Mouse (Mus musculus) embryo, embryonic 11 days (tissue): ENCODE measurements around the gene Mob3b.
A peak's percentile ranks its signal among the peaks of the same experiment; 100 is the strongest.

ENCODE experiments used
- DNase-seq: peaks from one replicate; pipeline ENCODE4 v3.0.0-alpha.2; 2015

The Mob3b gene

GRCm38 (mm10) chr4:35060401-35060800, 96.9 kb downstream of the Mob3b start:
- no peak for DNase-seq

- DNase-seq, result no peak
These were observed 102.9 kb downstream of the Mob3b start for GRCm38 (mm10) chr4:35054362-35054761.

GRCm38 (mm10) chr4:35052174-35052942, 104.9 kb downstream of the Mob3b start:
- no peak for DNase-seq

- DNase-seq, result no peak
These were observed 106.1 kb downstream of the Mob3b start for GRCm38 (mm10) chr4:35051152-35051551.

- DNase-seq, result peak; percentile 18
These were observed 107.6 kb downstream of the Mob3b start for GRCm38 (mm10) chr4:35049742-35050058.

GRCm38 (mm10) chr4:35049036-35049741, 108.1 kb downstream of the Mob3b start:
- DNase-seq, result peak; percentile 38

GRCm38 (mm10) chr4:35040896-35041295, 116.4 kb downstream of the Mob3b start:
- no peak for DNase-seq

- no peak for DNase-seq
These were observed 117.0 kb downstream of the Mob3b start for GRCm38 (mm10) chr4:35040306-35040705.

- no peak for DNase-seq
These were observed 119.5 kb downstream of the Mob3b start for GRCm38 (mm10) chr4:35037824-35038223.

- no peak for DNase-seq
These were observed 122.6 kb downstream of the Mob3b start for GRCm38 (mm10) chr4:35034504-35035290.

- no peak for DNase-seq
These were observed 124.5 kb downstream of the Mob3b start for GRCm38 (mm10) chr4:35032758-35033157.

- DNase-seq, result no peak
These were observed 125.7 kb downstream of the Mob3b start for GRCm38 (mm10) chr4:35031623-35032022.

GRCm38 (mm10) chr4:35031141-35031540, 126.1 kb downstream of the Mob3b start:
- DNase-seq, result no peak

GRCm38 (mm10) chr4:35018416-35018815, 138.9 kb downstream of the Mob3b start:
- no peak for DNase-seq

GRCm38 (mm10) chr4:35012401-35013307, 144.6 kb downstream of the Mob3b start:
- DNase-seq, result peak; percentile 67

- DNase-seq, result peak; percentile 47
These were observed 150.6 kb downstream of the Mob3b start for GRCm38 (mm10) chr4:35006541-35007260.

GRCm38 (mm10) chr4:35006056-35006455, 151.2 kb downstream of the Mob3b start:
- no peak for DNase-seq

GRCm38 (mm10) chr4:35005068-35005769, 152.1 kb downstream of the Mob3b start:
- DNase-seq, result no peak

- DNase-seq, result no peak
These were observed 152.8 kb downstream of the Mob3b start for GRCm38 (mm10) chr4:35004473-35004872.

GRCm38 (mm10) chr4:35003550-35004326, 153.5 kb downstream of the Mob3b start:
- no peak for DNase-seq
